8 mouse cellular contexts compared by ENCODE assay signal in genomic region chr11:106750121-106750751, GRCm38 (mm10). TPM values are rescaled to one million over a fixed set of nuclear protein-coding genes. Genes with fewer than 3 reads are reported as not detected.
DNase-seq lines count a peak whose midpoint lies in the region; ATAC-seq and TF ChIP-seq lines count a peak whose summit lies in the region.

Gene Pecam1 (minus strand): TSS chr11:106750628.

- H3K27ac ChIP-seq in lung, embryonic 14.5 days (ENCODE audit: low read depth): no peak within 1 kb of the TSS
- no peak within 1 kb of the TSS for H3K27ac ChIP-seq in forebrain, embryonic 11.5 days (ENCODE audit: low read depth, low read length)
- no peak within 1 kb of the TSS for H3K27ac ChIP-seq in limb, embryonic 13.5 days

- no peak for TF ChIP-seq CTCF in lung, embryonic 14.5 days (IDR thresholded peaks at IDR 0.05; ENCODE audit: low read depth)

- 67% methylated on average over 13 of the region's 13 CpGs for WGBS in lung, embryonic 14.5 days
- 92% methylated on average over 13 of the region's 13 CpGs for WGBS in forebrain, embryonic 11.5 days
- 88% methylated on average over 13 of the region's 13 CpGs for WGBS in limb, embryonic 13.5 days

- no peak within 1 kb of the TSS for H3K4me2 ChIP-seq in lung, embryonic 14.5 days
- H3K4me2 ChIP-seq in forebrain, embryonic 11.5 days (ENCODE audit: low read depth, low read length, severe bottlenecking): no peak within 1 kb of the TSS
- H3K4me2 ChIP-seq in limb, embryonic 13.5 days (replicated peaks): no peak within 1 kb of the TSS

- H3K9ac ChIP-seq in lung, embryonic 14.5 days: no peak within 1 kb of the TSS
- H3K9ac ChIP-seq in forebrain, embryonic 11.5 days (ENCODE audit: low read length): no peak within 1 kb of the TSS
- H3K9ac ChIP-seq in limb, embryonic 13.5 days: no peak within 1 kb of the TSS

- intact Hi-C loops in heart, postnatal 36 days (cut with DNase I): no loop called here

- H3K9me3 ChIP-seq in lung, embryonic 14.5 days (ENCODE audit: low read depth, low read length): no peaks in the 10 kb centered on the region; the same call in 1 of the 2 replicates
- H3K9me3 ChIP-seq in forebrain, embryonic 11.5 days (ENCODE audit: control insufficient read depth, low read length): no peaks in the 10 kb centered on the region; the same call in 1 of the 2 replicates
- H3K9me3 ChIP-seq in limb, embryonic 13.5 days: peaks cover 8% of the 10 kb centered on the region; the same call in 1 of the 2 replicates

- DNase-seq in lung, embryonic 14.5 days: no peak
- no peak for DNase-seq in lung, adult 18-20 months
- DNase-seq in forebrain, embryonic 11.5 days (ENCODE audit: low spot score): no peak
- DNase-seq in heart, postnatal 36 days: no peak
- DNase-seq in urinary bladder, postnatal 10 days (ENCODE audit: low spot score): no peak

- H3K36me3 ChIP-seq in lung, embryonic 14.5 days (ENCODE audit: insufficient read depth): no peaks in the 10 kb centered on the region
- H3K36me3 ChIP-seq in forebrain, embryonic 11.5 days (ENCODE audit: control insufficient read depth, insufficient read depth, low read length): no peaks in the 10 kb centered on the region
- H3K36me3 ChIP-seq in limb, embryonic 13.5 days: no peaks in the 10 kb centered on the region

- H3K27me3 ChIP-seq in lung, embryonic 14.5 days (ENCODE audit: insufficient read depth, low read length): no peaks in the 10 kb centered on the region
- no peaks in the 10 kb centered on the region for H3K27me3 ChIP-seq in forebrain, embryonic 11.5 days (ENCODE audit: control insufficient read depth, insufficient read depth, low read length)
- H3K27me3 ChIP-seq in limb, embryonic 13.5 days: no peaks in the 10 kb centered on the region

- H3K4me1 ChIP-seq in lung, embryonic 14.5 days (ENCODE audit: insufficient read depth): no peaks in the 10 kb centered on the region
- H3K4me1 ChIP-seq in forebrain, embryonic 11.5 days (replicated peaks; ENCODE audit: control insufficient read depth, insufficient read depth, low read length): no peaks in the 10 kb centered on the region
- H3K4me1 ChIP-seq in limb, embryonic 13.5 days: no peaks in the 10 kb centered on the region

- no peak for ATAC-seq in lung, embryonic 14.5 days (ENCODE audit: insufficient read depth)
- no peak for ATAC-seq in forebrain, embryonic 11.5 days (replicated peaks; ENCODE audit: low FRiP score)
- ATAC-seq in limb, embryonic 13.5 days (ENCODE audit: low FRiP score, low read depth): no peak
- peak; percentile 74 for ATAC-seq in neutrophil, adult 5-6 weeks (ENCODE audit: extremely low read depth, insufficient number of reproducible peaks, low FRiP score, poor library complexity, severe bottlenecking)
- no peak for ATAC-seq in cerebellum, adult (ENCODE audit: insufficient number of reproducible peaks, low FRiP score, low TSS enrichment)

- no peak within 1 kb of the TSS for H3K4me3 ChIP-seq in lung, embryonic 14.5 days (ENCODE audit: low read depth, low read length)
- H3K4me3 ChIP-seq in forebrain, embryonic 11.5 days (ENCODE audit: low read depth, low read length): no peak within 1 kb of the TSS
- no peak within 1 kb of the TSS for H3K4me3 ChIP-seq in limb, embryonic 13.5 days

RNA-seq across cellular contexts. Expression of gene Pecam1, which starts in this region (rescaled TPM):
- polyA plus RNA-seq in lung, embryonic 14.5 days (2014; fragmentation: Nextera tagmentation; extraction: Ambion mirVana): 89.5 and 95.9 TPM in 2 replicates
- polyA plus RNA-seq in forebrain, embryonic 11.5 days (2014; fragmentation: Nextera tagmentation; extraction: Ambion mirVana): 15.4 and 18.8 TPM in 2 replicates
- 100 to 1,000 TPM; 120 to 139 TPM for total RNA-seq in heart, postnatal 36 days (2021)
- polyA plus RNA-seq in limb, embryonic 13.5 days (2015; fragmentation: Nextera tagmentation; extraction: Ambion mirVana): 33.5 and 36.8 TPM in 2 replicates
- 144 and 151 TPM in 2 replicates for total RNA-seq in neutrophil, adult 5-6 weeks (2017)
